Mouse (Mus musculus) CH12.LX (cell line): ENCODE measurements around the gene Kcne3. TPM values are rescaled to one million over a fixed set of nuclear protein-coding genes. Genes with fewer than 3 reads are reported as not detected.

Source experiments
- DNase-seq: peaks from one replicate; pipeline ENCODE4 v3.0.0-alpha.2; 2013; ENCODE audit errors: extremely low read depth
- H3K27ac ChIP-seq: 2 replicates; pipeline ENCODE4 v1.5.1; 2012; ENCODE audit warnings: low read depth, mild to moderate bottlenecking, control low read depth, moderate library complexity; ENCODE audit not compliant: insufficient read depth
- H3K27me3 ChIP-seq: replicated peaks from 2 replicates; pipeline ENCODE3; 2012; ENCODE audit warnings: inconsistent platforms
- H3K36me3 ChIP-seq, 2 experiments: replicated peaks in 1 of 2; 2 replicates each; pipeline versions ENCODE3 to v1.6.1; 2012; ENCODE audit warnings: inconsistent platforms in 1 of 2, low read length in 1 of 2, mild to moderate bottlenecking in 1 of 2, mixed read lengths in 1 of 2, moderate library complexity in 1 of 2; ENCODE audit not compliant: control insufficient read depth in 1 of 2, insufficient read depth in 1 of 2
- H3K4me1 ChIP-seq, 2 experiments: 2 replicates each; pipeline ENCODE4 v1.6.1; 2012; ENCODE audit warnings: inconsistent platforms in 1 of 2, moderate library complexity in 1 of 2; ENCODE audit not compliant: insufficient read depth in 2 of 2, control insufficient read depth in 1 of 2
- H3K4me2 ChIP-seq: 2 replicates; pipeline ENCODE4 v1.6.1; 2012; ENCODE audit warnings: low read depth, mild to moderate bottlenecking, control low read depth; ENCODE audit not compliant: poor library complexity, insufficient read depth, severe bottlenecking
- H3K4me3 ChIP-seq, 3 experiments: fragments of 150-350 bp in 1 of 3; sonication (generic) in 1 of 3; replicated peaks in 1 of 3; 2 replicates each; pipeline versions ENCODE3 to v1.5.1; 2011 to 2012; ENCODE audit warnings: low read depth in 2 of 3, low read length in 2 of 3, mild to moderate bottlenecking in 2 of 3, moderate library complexity in 2 of 3, control low read depth in 1 of 3, improper control_type of control experiment in 1 of 3, inconsistent platforms in 1 of 3, mixed read lengths in 1 of 3; ENCODE audit not compliant: poor library complexity in 1 of 3
- H3K79me2 ChIP-seq: replicated peaks from 2 replicates; pipeline ENCODE4 v1.6.1; 2012; ENCODE audit warnings: mild to moderate bottlenecking, moderate library complexity; ENCODE audit not compliant: control insufficient read depth, poor library complexity, insufficient read depth, severe bottlenecking; ENCODE audit errors: extremely low read depth
- H3K9ac ChIP-seq: 2 replicates; pipeline ENCODE4 v1.6.1; 2012; ENCODE audit warnings: low read depth, mild to moderate bottlenecking, control low read depth, moderate library complexity; ENCODE audit not compliant: insufficient read depth
- H3K9me3 ChIP-seq: replicated peaks from 2 replicates; pipeline ENCODE3; 2012; ENCODE audit warnings: low read length, inconsistent platforms, mixed read lengths
- BHLHE40 ChIP-seq: IDR thresholded peaks from 2 replicates; pipeline ENCODE4 v1.6.1; 2011; ENCODE audit warnings: mild to moderate bottlenecking, low read depth, low read length, improper control_type of control experiment
- CHD1 ChIP-seq: IDR thresholded peaks from 2 replicates; pipeline ENCODE4 v1.6.1; 2012; ENCODE audit warnings: low read depth, low read length, improper control_type of control experiment, inconsistent platforms
- CHD2 ChIP-seq: IDR thresholded peaks from 2 replicates; pipeline ENCODE4 v1.6.1; 2011; ENCODE audit warnings: low read length, improper control_type of control experiment
- CTCF ChIP-seq, 2 experiments: IDR thresholded peaks in 1 of 2; conservative IDR thresholded peaks in 1 of 2; 2 replicates each; pipeline ENCODE4 v1.5.1; 2011 to 2012; ENCODE audit warnings: low read depth in 2 of 2, low read length in 2 of 2, improper control_type of control experiment in 1 of 2, inconsistent platforms in 1 of 2, mild to moderate bottlenecking in 1 of 2, moderate library complexity in 1 of 2
- ELF1 ChIP-seq: IDR thresholded peaks from 2 replicates; pipeline ENCODE4 v1.6.1; 2014; ENCODE audit warnings: low read depth, mild to moderate bottlenecking, inconsistent platforms, low read length, improper control_type of control experiment
- EP300 ChIP-seq: IDR thresholded peaks from 2 replicates; pipeline ENCODE4 v1.6.1; 2011; ENCODE audit warnings: low read length, improper control_type of control experiment
- GABPA ChIP-seq: IDR thresholded peaks from 2 replicates; pipeline ENCODE4 v1.6.1; 2012; ENCODE audit warnings: low read depth, low read length, improper control_type of control experiment, inconsistent platforms; ENCODE audit not compliant: insufficient replicate concordance
- JUND ChIP-seq: conservative IDR thresholded peaks from 2 replicates; pipeline ENCODE4 v1.6.1; 2011; ENCODE audit warnings: low read depth, low read length, improper control_type of control experiment
- MAFK ChIP-seq: IDR thresholded peaks from 2 replicates; pipeline ENCODE4 v1.6.1; 2011; ENCODE audit warnings: low read length, improper control_type of control experiment; ENCODE audit not compliant: insufficient replicate concordance
- MAX ChIP-seq: IDR thresholded peaks from 2 replicates; pipeline ENCODE4 v1.6.1; 2011; ENCODE audit warnings: low read length, improper control_type of control experiment
- MAZ ChIP-seq: IDR thresholded peaks from 2 replicates; pipeline ENCODE4 v1.6.1; 2012; ENCODE audit warnings: low read depth, mild to moderate bottlenecking, inconsistent platforms, low read length, improper control_type of control experiment, moderate library complexity
- MEF2A ChIP-seq: IDR thresholded peaks from 2 replicates; pipeline ENCODE4 v1.6.1; 2014; ENCODE audit warnings: low read depth, mild to moderate bottlenecking, inconsistent platforms, low read length, improper control_type of control experiment, borderline replicate concordance
- MXI1 ChIP-seq: IDR thresholded peaks from 2 replicates; pipeline ENCODE4 v1.6.1; 2011; ENCODE audit warnings: mild to moderate bottlenecking, low read depth, low read length, improper control_type of control experiment
- NELFE ChIP-seq: IDR thresholded peaks from 2 replicates; pipeline ENCODE4 v1.6.1; 2011; ENCODE audit warnings: low read depth, low read length, improper control_type of control experiment
- NRF1 ChIP-seq: IDR thresholded peaks from 2 replicates; pipeline ENCODE4 v1.6.1; 2014; ENCODE audit warnings: low read depth, mild to moderate bottlenecking, inconsistent platforms, low read length, improper control_type of control experiment, moderate library complexity
- PAX5 ChIP-seq: IDR thresholded peaks from 2 replicates; pipeline ENCODE4 v1.6.1; 2012; ENCODE audit warnings: low read length, inconsistent platforms, mixed read lengths
- RAD21 ChIP-seq: IDR thresholded peaks from 2 replicates; pipeline ENCODE4 v1.6.1; 2011; ENCODE audit warnings: low read depth, mild to moderate bottlenecking, low read length, improper control_type of control experiment, moderate library complexity
- SIN3A ChIP-seq: IDR thresholded peaks from 2 replicates; pipeline ENCODE4 v1.6.1; 2012; ENCODE audit warnings: low read length, improper control_type of control experiment, inconsistent platforms
- SMC3 ChIP-seq: IDR thresholded peaks from 2 replicates; pipeline ENCODE4 v1.6.1; 2011; ENCODE audit warnings: low read depth, low read length, improper control_type of control experiment
- TBP ChIP-seq: conservative IDR thresholded peaks from 2 replicates; pipeline ENCODE4 v1.6.1; 2011; ENCODE audit warnings: low read depth, low read length, improper control_type of control experiment
- TCF12 ChIP-seq: IDR thresholded peaks from 2 replicates; pipeline ENCODE4 v1.6.1; 2014; ENCODE audit warnings: low read depth, mild to moderate bottlenecking, inconsistent platforms, low read length, improper control_type of control experiment
- UBTF ChIP-seq: IDR thresholded peaks from 2 replicates; pipeline ENCODE4 v1.6.1; 2012; ENCODE audit warnings: low read depth, mild to moderate bottlenecking, inconsistent platforms, low read length, improper control_type of control experiment, moderate library complexity
- USF1 ChIP-seq: IDR thresholded peaks from 2 replicates; pipeline ENCODE4 v1.6.1; 2014; ENCODE audit warnings: low read depth, mild to moderate bottlenecking, inconsistent platforms, low read length, improper control_type of control experiment
- USF2 ChIP-seq: conservative IDR thresholded peaks from 2 replicates; pipeline ENCODE4 v1.6.1; 2011; ENCODE audit warnings: low read depth, low read length, improper control_type of control experiment
- ZKSCAN1 ChIP-seq: IDR thresholded peaks from 2 replicates; pipeline ENCODE4 v1.6.1; 2012; ENCODE audit warnings: low read depth, inconsistent platforms, low read length, improper control_type of control experiment, borderline replicate concordance
- dilution Hi-C: fragments of 300-500 bp; cut with MboI; formaldehyde crosslinking; loops from 2 replicates; pipeline ENCODE4 v1.14.3; 2020; ENCODE audit warnings: low sequenced_read_pairs; ENCODE audit not compliant: extremely low pct_unique_long_range_greater_than_20kb, extremely low pct_ligation_motif_present
- in situ Hi-C: fragments of 300-500 bp; cut with MboI; formaldehyde crosslinking; loops from 3 replicates; pipeline ENCODE4 v1.14.3; 2019; ENCODE audit warnings: low sequenced_read_pairs, low pct_ligation_motif_present, low pct_unique_long_range_greater_than_20kb, mixed read lengths
- polyA plus RNA-seq: library from polyadenylated mRNA; unstranded; fragments of >175 nt; gene quantifications from 2 replicates; pipeline ENCODE4 v1.2.1, GENCODE M21; 2012; ENCODE audit warnings: low read depth; ENCODE audit not compliant: insufficient read length
- total RNA-seq, 2 experiments: library from RNA; depleted of rRNA; stranded (reverse); fragments of 300-350 nt in 1 of 2; fragments of >200 nt in 1 of 2; gene quantifications; 2 replicates each; pipeline ENCODE4 v1.2.3; 2012 to 2014

Gene Kcne3
- total and polyA plus RNA-seq, 3 experiments: not detected

DNA sequence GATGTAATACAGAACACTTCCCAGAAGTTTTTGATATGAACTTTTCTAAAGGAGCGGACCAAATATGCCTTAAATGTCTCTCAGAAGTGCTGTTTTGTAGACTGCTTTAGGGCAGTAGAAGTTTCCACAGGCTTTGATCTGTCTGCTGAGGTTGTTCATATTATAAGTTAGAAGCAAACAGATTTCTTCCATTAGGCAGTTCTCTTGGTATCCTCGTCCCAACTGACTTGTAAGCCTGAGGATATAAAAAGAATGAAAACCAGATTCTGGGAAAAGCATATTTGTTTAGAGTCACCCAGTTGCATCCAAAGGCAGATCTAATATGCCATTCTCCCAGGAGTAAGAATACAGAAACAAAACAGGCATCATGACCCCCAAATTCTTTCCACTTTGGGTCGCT is 24.9 kb downstream of the Kcne3 start:
- dilution Hi-C loops: no loop called here
- TF ChIP-seq USF2: no peak
- TF ChIP-seq, all 38 proteins: peak for 0
- H3K9me3 ChIP-seq: no peaks in the 10 kb centered on the region
- no peak overlapping the region for H3K27ac ChIP-seq
- H3K4me2 ChIP-seq: no peak overlapping the region
- H3K4me3 ChIP-seq: no peak overlapping the region
- H3K79me2 ChIP-seq: no peaks in the 10 kb centered on the region
- in situ Hi-C loops: no loop called here
- DNase-seq: no peak
- peaks cover 0 to 4% of the 10 kb centered on the region in 2 experiments for H3K36me3 ChIP-seq
- H3K4me1 ChIP-seq: peaks cover 8 to 28% of the 10 kb centered on the region in 2 experiments
- H3K27me3 ChIP-seq: no peaks in the 10 kb centered on the region
- no peak overlapping the region for H3K9ac ChIP-seq

DNA sequence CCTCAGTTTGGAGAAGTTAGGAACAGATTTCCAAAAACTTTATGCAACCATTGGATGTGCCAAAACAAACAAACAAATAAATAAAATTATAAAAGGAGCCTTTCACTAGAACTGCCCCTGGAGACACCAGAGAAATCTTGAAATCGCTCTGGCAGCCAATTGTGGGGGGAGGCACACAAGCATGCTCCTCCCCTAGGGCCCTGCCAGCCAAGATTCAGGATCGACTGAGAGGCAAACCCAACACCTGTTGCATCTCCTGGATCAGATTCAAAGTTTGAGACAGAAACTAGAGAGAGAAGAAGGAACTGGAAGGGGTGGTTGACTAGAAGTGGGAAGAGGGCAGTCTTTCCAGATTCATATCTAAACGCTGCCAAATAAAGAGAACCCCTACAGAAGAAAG is 27.3 kb downstream of the Kcne3 start:
- peaks cover 0 to 4% of the 10 kb centered on the region in 2 experiments for H3K36me3 ChIP-seq

GRCm38 (mm10) chr7:100204871-100205270 is 28.6 kb downstream of the Kcne3 start:
- H3K79me2 ChIP-seq: no peaks in the 10 kb centered on the region
- peaks cover 2% of the 10 kb centered on the region for H3K27me3 ChIP-seq
- in situ Hi-C loops: no loop called here
- no peak overlapping the region for H3K9ac ChIP-seq
- no peak overlapping the region for H3K4me2 ChIP-seq
- no peak for DNase-seq
- H3K4me1 ChIP-seq: peaks cover 4 to 13% of the 10 kb centered on the region in 2 experiments
- no peaks in the 10 kb centered on the region for H3K9me3 ChIP-seq
- TF ChIP-seq RAD21 (no peak), SIN3A (no peak), MAFK (no peak), PAX5 (no peak), MEF2A (no peak), MAZ (no peak), CHD1 (no peak), TCF12 (no peak), NRF1 (no peak)
- H3K4me3 ChIP-seq: no peak overlapping the region
- no peak overlapping the region for H3K27ac ChIP-seq
- dilution Hi-C loops: no loop called here
- peaks cover 0 to 4% of the 10 kb centered on the region in 2 experiments for H3K36me3 ChIP-seq

More for the DNA sequence above, 27.3 kb downstream of the Kcne3 start:
- in situ Hi-C loops: no loop called here
- no peak overlapping the region for H3K4me2 ChIP-seq
- H3K4me1 ChIP-seq: peaks cover 4 to 13% of the 10 kb centered on the region in 2 experiments
- TF ChIP-seq TBP (no peak), ZKSCAN1 (no peak), ELF1 (no peak), TCF12 (no peak), MEF2A (no peak), RAD21 (no peak), MXI1 (no peak), UBTF (no peak), CHD2 (no peak), MAX (no peak), CTCF (conservative IDR thresholded peaks at IDR 0.05 in 1 of 2, IDR thresholded peaks at IDR 0.05 in 1 of 2; ENCODE audit: low read depth in 2 of 2, low read length in 2 of 2) (no peak), SIN3A (no peak), SMC3 (no peak), USF1 (no peak), BHLHE40 (no peak), NELFE (no peak), CHD1 (no peak), GABPA (no peak), EP300 (no peak), JUND (no peak)
- dilution Hi-C loops: no loop called here
- H3K9me3 ChIP-seq: no peaks in the 10 kb centered on the region
- H3K4me3 ChIP-seq: no peak overlapping the region
- peaks cover 2% of the 10 kb centered on the region for H3K27me3 ChIP-seq
- no peak for DNase-seq
- no peaks in the 10 kb centered on the region for H3K79me2 ChIP-seq
- no peak overlapping the region for H3K27ac ChIP-seq
- H3K9ac ChIP-seq: no peak overlapping the region
